Mouse (Mus musculus) kidney, adult 2 months (tissue): ENCODE data around the gene Fam53a.

Experiments
- CTCF ChIP-seq: fragments of 200-500 bp; conservative IDR thresholded peaks from 2 replicates; pipeline ENCODE4 v1.5.1; 2011; ENCODE audit warnings: low read depth, mild to moderate bottlenecking, control low read depth, low read length, moderate library complexity, mixed read lengths; ENCODE audit not compliant: insufficient read depth, insufficient read length
- POLR2A ChIP-seq: fragments of 200-500 bp; IDR thresholded peaks from one replicate; pipeline ENCODE4 v1.6.1; 2011; ENCODE audit warnings: low read depth, low read length, control low read depth

- TF ChIP-seq CTCF (no peak), POLR2A (no peak)
These were observed 626 bp upstream of the Fam53a start for GRCm38 (mm10) chr5:33630061-33630460.
